ENCODE assay signal across 29 mouse cellular contexts in genomic region chr14:36764377-36764776, GRCm38 (mm10).
"Had no signal": no experiment of that assay in that cellular context is flagged by ENCODE, and none has a peak within 500 bp of the region (broad histone marks: within the 10 kb centered on the region; RNA-seq: fewer than 3 reads in every experiment).

No protein-coding gene starts in this region.

- H3K4me3 ChIP-seq: embryonic facial prominence, embryonic 10.5 days; embryonic facial prominence, embryonic 12.5 days; embryonic facial prominence, embryonic 13.5 days; embryonic facial prominence, embryonic 15.5 days; erythroblast, embryonic 14.5 days; forebrain, embryonic 10.5 days; forebrain, embryonic 12.5 days; forebrain, embryonic 13.5 days; forebrain, embryonic 15.5 days; gastrocnemius, adult 2 months; heart, adult 2 months had no signal

- H3K27ac ChIP-seq: embryonic facial prominence, embryonic 10.5 days; embryonic facial prominence, embryonic 12.5 days; embryonic facial prominence, embryonic 13.5 days; embryonic facial prominence, embryonic 15.5 days; forebrain, embryonic 10.5 days; forebrain, embryonic 12.5 days; forebrain, embryonic 13.5 days; forebrain, embryonic 15.5 days; gastrocnemius, adult 2 months; heart, adult 2 months had no signal

- ATAC-seq: forebrain, embryonic 13.5 days; forebrain, embryonic 14.5 days; forebrain, embryonic 15.5 days; forebrain, embryonic 16.5 days; forebrain, postnatal 0 days had no signal

- DNase-seq: cerebellum, adult 2 months; cerebellum, adult 8-10 months; cerebellum, adult 9-10 months; cerebellum, adult 9-11 months; cerebellum, postnatal 10 days; cerebellum, postnatal 14 days; cerebellum, postnatal 25 days; cerebellum, postnatal 36 days; embryo, embryonic 11 days; forebrain, postnatal 0 days; gastrocnemius, adult 2 months; gastrocnemius, postnatal 10 days; gastrocnemius, postnatal 14 days; gastrocnemius, postnatal 25 days; gastrocnemius, postnatal 36 days; heart, adult 11 months; heart, adult 18-20 months; heart, adult 2 months had no signal
